Mouse (Mus musculus): ENCODE results near the gene Vmn2r69.

Gene Vmn2r69

DNA sequence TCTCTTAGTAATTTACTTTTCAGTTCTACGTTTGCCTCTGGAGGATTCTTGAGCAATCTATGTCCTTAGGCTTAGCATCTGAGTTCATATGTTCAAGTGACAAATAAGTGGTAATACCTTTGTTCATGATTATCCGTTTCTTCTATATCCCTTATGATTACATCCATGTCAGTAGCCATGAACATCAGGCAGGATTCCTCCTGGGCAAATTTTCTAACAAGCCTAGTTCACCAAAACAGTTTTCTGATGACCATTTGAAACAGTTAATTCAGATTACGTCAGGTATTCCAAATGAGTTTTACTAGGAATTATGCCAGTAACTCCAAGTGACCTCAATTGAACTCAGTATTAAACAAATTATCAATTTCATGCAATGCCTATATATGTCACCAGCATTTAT is at the start of gene Vmn2r69:
Gene Vmn2r69, minus strand, starts transcription at position 101 of the 400 bp plus-strand sequence.
- DNase-seq (ENCODE audit: low spot score) = no peak

All from urinary bladder, postnatal 25 days (tissue).